Mouse (Mus musculus) heart, embryonic 12.5 days (tissue): ENCODE data around the gene Pole2. TPM values are rescaled to one million over a fixed set of nuclear protein-coding genes. Genes with fewer than 3 reads are reported as not detected.
"Not testable (repeated sequence)": the region's sequence is repeated elsewhere in the genome, so short reads cannot be mapped to it uniquely, and the experiment has no call there.

ENCODE experiments used
- ATAC-seq: fragments of 200-750 bp; cut with Nextera tagmentation; 2 replicates; pipeline ENCODE4 v1.8.0; 2017; ENCODE audit warnings: moderate TSS enrichment, moderate library complexity; ENCODE audit not compliant: insufficient number of reproducible peaks, low FRiP score
- H3K27ac ChIP-seq: fragments of 300-500 bp; sonication (generic); 2 replicates; pipeline ENCODE4 v1.5.1; 2016; ENCODE audit warnings: mild to moderate bottlenecking, moderate library complexity; ENCODE audit not compliant: poor library complexity, severe bottlenecking
- H3K27me3 ChIP-seq: fragments of 300-500 bp; sonication (generic); replicated peaks from 2 replicates; pipeline ENCODE4 v1.6.1; 2016; ENCODE audit warnings: mild to moderate bottlenecking, moderate library complexity
- H3K36me3 ChIP-seq: fragments of 300-500 bp; sonication (generic); 2 replicates; pipeline ENCODE4 v1.6.1; 2016; ENCODE audit warnings: mild to moderate bottlenecking, moderate library complexity
- H3K4me1 ChIP-seq: fragments of 300-500 bp; sonication (generic); replicated peaks from 2 replicates; pipeline ENCODE4 v1.6.1; 2016; ENCODE audit warnings: mild to moderate bottlenecking
- H3K4me2 ChIP-seq: fragments of 300-500 bp; sonication (generic); 2 replicates; pipeline ENCODE4 v1.6.1; 2016; ENCODE audit warnings: mild to moderate bottlenecking, moderate library complexity
- H3K4me3 ChIP-seq: fragments of 300-500 bp; sonication (generic); 2 replicates; pipeline ENCODE4 v1.5.1; 2016; ENCODE audit warnings: mild to moderate bottlenecking
- H3K9ac ChIP-seq: fragments of 300-500 bp; sonication (generic); 2 replicates; pipeline ENCODE4 v1.6.1; 2016; ENCODE audit warnings: mild to moderate bottlenecking, moderate library complexity
- H3K9me3 ChIP-seq: fragments of 300-500 bp; sonication (generic); replicated peaks from 2 replicates; pipeline ENCODE4 v1.6.1; 2016; ENCODE audit warnings: mild to moderate bottlenecking, moderate library complexity
- WGBS: fragments of 180-500 bp; shearing (Covaris S2); methylation state at CpG from one replicate; pipeline ENCODE4 v1.1.7; 2016; 5-methylcytosine and 5-hydroxymethylcytosine counted together
- polyA plus RNA-seq: library from polyadenylated mRNA; unstranded; fragments of >200 nt; fragmentation: Nextera tagmentation; extraction: Ambion mirVana; gene quantifications from 2 replicates; pipeline ENCODE4 v1.2.1, GENCODE M21; 2016

The Pole2 gene
- polyA plus RNA-seq, 1 experiment from 2014 or later, result 16.7 TPM

- peaks cover 56% of the 10 kb centered on the region for H3K36me3 ChIP-seq
- H3K9ac ChIP-seq, result no peak overlapping the region
- H3K4me1 ChIP-seq, result no peaks in the 10 kb centered on the region
- H3K4me3 ChIP-seq, result no peak overlapping the region
- 83% methylated on average over 3 of the region's 3 CpGs for WGBS
- H3K27ac ChIP-seq, result no peak overlapping the region
- H3K4me2 ChIP-seq, result no peak overlapping the region
- ATAC-seq, result no peak
- no peaks in the 10 kb centered on the region for H3K27me3 ChIP-seq
- no peaks in the 10 kb centered on the region for H3K9me3 ChIP-seq
Observed at GRCm38 (mm10) chr12:69175975-69176374, 52.0 kb downstream of the Pole2 start.

GRCm38 (mm10) chr12:69171307-69171706 lies 56.7 kb downstream of the Pole2 start:
- Histone ChIP-seq H3K27me3 (no peaks in the 10 kb centered on the region), H3K9me3 (no peaks in the 10 kb centered on the region), H3K36me3 (peaks cover 33% of the 10 kb centered on the region), H3K4me1 (peaks cover 10% of the 10 kb centered on the region), H3K4me3 (no peak overlapping the region), H3K4me2 (no peak overlapping the region), H3K27ac (no peak overlapping the region), H3K9ac (no peak overlapping the region)
- 96% methylated on average over 2 of the region's 2 CpGs for WGBS
- ATAC-seq, result no peak

- Histone ChIP-seq H3K4me1 (peaks cover 10% of the 10 kb centered on the region), H3K27ac (peak within 1 kb of the TSS; percentile 53), H3K36me3 (peaks cover 15% of the 10 kb centered on the region), H3K4me2 (peak within 1 kb of the TSS; percentile 93), H3K9ac (peak within 1 kb of the TSS; percentile 84), H3K9me3 (no peaks in the 10 kb centered on the region), H3K4me3 (peak within 1 kb of the TSS; percentile 93), H3K27me3 (no peaks in the 10 kb centered on the region)
- ATAC-seq, result peak; percentile 91
- 0% methylated on average over 40 of the region's 40 CpGs for WGBS
Observed at GRCm38 (mm10) chr12:69168461-69169106, 59.4 kb downstream of the Pole2 start, which contains the start of gene Lrr1. Gene Lrr1 (plus strand): TSS chr12:69168814.

- peak; percentile 48; the same call in 1 of the 2 replicates for ATAC-seq
- H3K27ac ChIP-seq, result peak overlapping the region; percentile 53
Observed at GRCm38 (mm10) chr12:69167656-69168460, 60.1 kb downstream of the Pole2 start.

GRCm38 (mm10) chr12:69166861-69167581 lies 61.0 kb downstream of the Pole2 start:
- not testable (repeated sequence) for H3K9ac ChIP-seq, ATAC-seq, H3K4me1 ChIP-seq, H3K27ac ChIP-seq, H3K27me3 ChIP-seq, H3K9me3 ChIP-seq, H3K4me2 ChIP-seq, H3K36me3 ChIP-seq, H3K4me3 ChIP-seq
- WGBS, result 66% methylated on average over 8 of the region's 8 CpGs

More at GRCm38 (mm10) chr12:69167656-69168460, 60.1 kb downstream of the Pole2 start:
- Histone ChIP-seq H3K9me3 (no peaks in the 10 kb centered on the region), H3K4me2 (peak overlapping the region; percentile 93), H3K4me3 (peak overlapping the region; percentile 93), H3K27me3 (no peaks in the 10 kb centered on the region), H3K36me3 (peaks cover 8% of the 10 kb centered on the region), H3K9ac (peak overlapping the region; percentile 84), H3K4me1 (peaks cover 10% of the 10 kb centered on the region)
- WGBS, result 7% methylated on average over 18 of the region's 18 CpGs

- no peak for ATAC-seq
- Histone ChIP-seq H3K27ac (no peak overlapping the region), H3K36me3 (no peaks in the 10 kb centered on the region), H3K4me3 (no peak overlapping the region), H3K4me2 (no peak overlapping the region), H3K27me3 (no peaks in the 10 kb centered on the region), H3K9me3 (no peaks in the 10 kb centered on the region), H3K4me1 (peaks cover 9% of the 10 kb centered on the region), H3K9ac (no peak overlapping the region)
- 45% methylated on average over 3 of the region's 3 CpGs for WGBS
Observed at GRCm38 (mm10) chr12:69164904-69165303, 63.1 kb downstream of the Pole2 start.

- H3K4me1 ChIP-seq, H3K9me3 ChIP-seq, H3K4me3 ChIP-seq, H3K27me3 ChIP-seq, ATAC-seq, H3K9ac ChIP-seq, H3K36me3 ChIP-seq, H3K27ac ChIP-seq, H3K4me2 ChIP-seq: not testable (repeated sequence)
- WGBS, result 84% methylated on average over 4 of the region's 4 CpGs
Observed at GRCm38 (mm10) chr12:69163586-69163985, 64.4 kb downstream of the Pole2 start.

GRCm38 (mm10) chr12:69160677-69161076 lies 67.3 kb downstream of the Pole2 start:
- H3K4me1 ChIP-seq, result peaks cover 10% of the 10 kb centered on the region
- not testable (repeated sequence) for H3K27ac ChIP-seq, H3K9ac ChIP-seq, H3K4me3 ChIP-seq, ATAC-seq, H3K9me3 ChIP-seq, H3K4me2 ChIP-seq, H3K27me3 ChIP-seq
- H3K36me3 ChIP-seq, result peaks cover 21% of the 10 kb centered on the region
- WGBS, result 72% methylated on average over 2 of the region's 2 CpGs

- H3K9ac ChIP-seq, result no peak overlapping the region
- H3K27ac ChIP-seq, result no peak overlapping the region
- no peaks in the 10 kb centered on the region for H3K27me3 ChIP-seq
- peaks cover 10% of the 10 kb centered on the region for H3K4me1 ChIP-seq
- 4% methylated on average over 9 of the region's 9 CpGs for WGBS
- H3K4me2 ChIP-seq, result no peak overlapping the region
- ATAC-seq, result 0 out of 2 replicates have a peak, but pooled peaks have one; percentile 10
- no peak overlapping the region for H3K4me3 ChIP-seq
- H3K9me3 ChIP-seq, result no peaks in the 10 kb centered on the region
- peaks cover 22% of the 10 kb centered on the region for H3K36me3 ChIP-seq
Observed at GRCm38 (mm10) chr12:69159578-69159940, 68.4 kb downstream of the Pole2 start.

GRCm38 (mm10) chr12:69158765-69159577 lies 69.0 kb downstream of the Pole2 start, which contains the start of gene Rps29:
Gene Rps29 (minus strand): TSS chr12:69159186.
- Histone ChIP-seq H3K27ac (peak within 1 kb of the TSS; percentile 98), H3K9ac (peak within 1 kb of the TSS; percentile 99), H3K4me2 (peak within 1 kb of the TSS; percentile 70), H3K36me3 (peaks cover 22% of the 10 kb centered on the region), H3K4me1 (peaks cover 10% of the 10 kb centered on the region), H3K4me3 (peak within 1 kb of the TSS; percentile 96)
- not testable (repeated sequence) for H3K27me3 ChIP-seq, H3K9me3 ChIP-seq
- peak; percentile 98 for ATAC-seq
- WGBS, result 0% methylated on average over 57 of the region's 68 CpGs
